Mouse (Mus musculus): Measurements from ENCODE around the gene Mtfr1l. TPM values are rescaled to one million over a fixed set of nuclear protein-coding genes. Genes with fewer than 3 reads are reported as not detected.

The Mtfr1l gene
- polyA plus RNA-seq, 1 experiment from 2014 or later, result 126 TPM

GRCm38 (mm10) chr4:134549899-134550298 lies 14.7 kb upstream of the Mtfr1l start:
- WGBS, result 98% methylated on average over 8 of the region's 8 CpGs
- ATAC-seq (ENCODE audit: low read depth), result no peak
- H3K36me3 ChIP-seq (ENCODE audit: control insufficient read depth, insufficient read depth, low read length), result peaks cover 51% of the 10 kb centered on the region

GRCm38 (mm10) chr4:134548169-134548938 lies 13.2 kb upstream of the Mtfr1l start:
- no peak overlapping the region for H3K9ac ChIP-seq (ENCODE audit: low read depth, low read length)
- no peak overlapping the region for H3K27ac ChIP-seq (replicated peaks; ENCODE audit: low read depth, low read length)
- 64% methylated on average over 18 of the region's 18 CpGs for WGBS
- H3K27me3 ChIP-seq (replicated peaks; ENCODE audit: control insufficient read depth, insufficient read depth, low read length), result no peaks in the 10 kb centered on the region
- H3K4me3 ChIP-seq (ENCODE audit: low read depth, low read length), result no peak overlapping the region
- no peak overlapping the region for H3K4me2 ChIP-seq (ENCODE audit: low read depth, low read length)
- no peak for ATAC-seq (ENCODE audit: low read depth)
- H3K9me3 ChIP-seq (ENCODE audit: control insufficient read depth, low read length), result peaks cover 12% of the 10 kb centered on the region
- peaks cover 61% of the 10 kb centered on the region for H3K36me3 ChIP-seq (ENCODE audit: control insufficient read depth, insufficient read depth, low read length)
- no peaks in the 10 kb centered on the region for H3K4me1 ChIP-seq (ENCODE audit: control insufficient read depth, insufficient read depth, low read length)
- no peak for DNase-seq (ENCODE audit: low spot score)

More at GRCm38 (mm10) chr4:134549899-134550298, 14.7 kb upstream of the Mtfr1l start:
- Histone ChIP-seq H3K4me1 (ENCODE audit: control insufficient read depth, insufficient read depth, low read length) (no peaks in the 10 kb centered on the region), H3K9ac (ENCODE audit: low read depth, low read length) (no peak overlapping the region), H3K4me2 (ENCODE audit: low read depth, low read length) (no peak overlapping the region), H3K4me3 (ENCODE audit: low read depth, low read length) (no peak overlapping the region), H3K9me3 (ENCODE audit: control insufficient read depth, low read length) (peaks cover 12% of the 10 kb centered on the region), H3K27me3 (replicated peaks; ENCODE audit: control insufficient read depth, insufficient read depth, low read length) (no peaks in the 10 kb centered on the region), H3K27ac (replicated peaks; ENCODE audit: low read depth, low read length) (no peak overlapping the region)
- no peak for DNase-seq (ENCODE audit: low spot score)

- Histone ChIP-seq H3K27ac (replicated peaks; ENCODE audit: low read depth, low read length) (no peak overlapping the region), H3K27me3 (replicated peaks; ENCODE audit: control insufficient read depth, insufficient read depth, low read length) (no peaks in the 10 kb centered on the region), H3K9ac (ENCODE audit: low read depth, low read length) (no peak overlapping the region), H3K4me3 (ENCODE audit: low read depth, low read length) (no peak overlapping the region), H3K4me1 (ENCODE audit: control insufficient read depth, insufficient read depth, low read length) (no peaks in the 10 kb centered on the region), H3K36me3 (ENCODE audit: control insufficient read depth, insufficient read depth, low read length) (peaks cover 72% of the 10 kb centered on the region), H3K4me2 (ENCODE audit: low read depth, low read length) (no peak overlapping the region), H3K9me3 (ENCODE audit: control insufficient read depth, low read length) (peaks cover 12% of the 10 kb centered on the region)
- DNase-seq (ENCODE audit: low spot score), result peak; percentile 43
- ATAC-seq (ENCODE audit: low read depth), result no peak
- WGBS, result 59% methylated on average over 9 of the region's 9 CpGs
These were observed 11.9 kb upstream of the Mtfr1l start for GRCm38 (mm10) chr4:134546814-134547705.

GRCm38 (mm10) chr4:134543261-134543660 lies 8.1 kb upstream of the Mtfr1l start:
- 0% methylated on average over 5 of the region's 5 CpGs for WGBS
- DNase-seq (ENCODE audit: low spot score) (peak; percentile 89), ATAC-seq (ENCODE audit: low read depth) (peak; percentile 74)
- Histone ChIP-seq H3K27ac (replicated peaks; ENCODE audit: low read depth, low read length) (no peak overlapping the region), H3K4me1 (ENCODE audit: control insufficient read depth, insufficient read depth, low read length) (no peaks in the 10 kb centered on the region), H3K9me3 (ENCODE audit: control insufficient read depth, low read length) (no peaks in the 10 kb centered on the region), H3K9ac (ENCODE audit: low read depth, low read length) (no peak overlapping the region), H3K27me3 (replicated peaks; ENCODE audit: control insufficient read depth, insufficient read depth, low read length) (no peaks in the 10 kb centered on the region), H3K4me3 (ENCODE audit: low read depth, low read length) (no peak overlapping the region), H3K36me3 (ENCODE audit: control insufficient read depth, insufficient read depth, low read length) (peaks cover 88% of the 10 kb centered on the region), H3K4me2 (ENCODE audit: low read depth, low read length) (no peak overlapping the region)

- H3K4me2 ChIP-seq (ENCODE audit: low read depth, low read length), result no peak overlapping the region
- no peaks in the 10 kb centered on the region for H3K9me3 ChIP-seq (ENCODE audit: control insufficient read depth, low read length)
- no peak overlapping the region for H3K27ac ChIP-seq (replicated peaks; ENCODE audit: low read depth, low read length)
- ATAC-seq (ENCODE audit: low read depth) (no peak), DNase-seq (ENCODE audit: low spot score) (no peak)
- no peaks in the 10 kb centered on the region for H3K27me3 ChIP-seq (replicated peaks; ENCODE audit: control insufficient read depth, insufficient read depth, low read length)
- H3K4me3 ChIP-seq (ENCODE audit: low read depth, low read length), result no peak overlapping the region
- H3K4me1 ChIP-seq (ENCODE audit: control insufficient read depth, insufficient read depth, low read length), result no peaks in the 10 kb centered on the region
- H3K36me3 ChIP-seq (ENCODE audit: control insufficient read depth, insufficient read depth, low read length), result peaks cover 87% of the 10 kb centered on the region
- no peak overlapping the region for H3K9ac ChIP-seq (ENCODE audit: low read depth, low read length)
- 85% methylated on average over 5 of the region's 9 CpGs for WGBS
These were observed 7.5 kb upstream of the Mtfr1l start for GRCm38 (mm10) chr4:134542726-134543125.

- Histone ChIP-seq H3K27me3 (replicated peaks; ENCODE audit: control insufficient read depth, insufficient read depth, low read length) (no peaks in the 10 kb centered on the region), H3K4me3 (ENCODE audit: low read depth, low read length) (no peak overlapping the region), H3K36me3 (ENCODE audit: control insufficient read depth, insufficient read depth, low read length) (peaks cover 54% of the 10 kb centered on the region), H3K9ac (ENCODE audit: low read depth, low read length) (no peak overlapping the region), H3K27ac (replicated peaks; ENCODE audit: low read depth, low read length) (no peak overlapping the region), H3K9me3 (ENCODE audit: control insufficient read depth, low read length) (no peaks in the 10 kb centered on the region), H3K4me1 (ENCODE audit: control insufficient read depth, insufficient read depth, low read length) (peaks cover 6% of the 10 kb centered on the region; the same call in 1 of the 2 replicates), H3K4me2 (ENCODE audit: low read depth, low read length) (no peak overlapping the region)
- ATAC-seq (ENCODE audit: low read depth), result no peak
- whole genome bisulfite sequencing, result 86% methylated on average over 10 of the region's 10 CpGs
- DNase-seq (ENCODE audit: low spot score), result no peak
These were observed 3.9 kb upstream of the Mtfr1l start for GRCm38 (mm10) chr4:134538997-134539580.

GRCm38 (mm10) chr4:134535787-134536151 lies 582 bp upstream of the Mtfr1l start:
- Histone ChIP-seq H3K9me3 (ENCODE audit: control insufficient read depth, low read length) (no peaks in the 10 kb centered on the region), H3K27me3 (replicated peaks; ENCODE audit: control insufficient read depth, insufficient read depth, low read length) (no peaks in the 10 kb centered on the region), H3K9ac (ENCODE audit: low read depth, low read length) (peak overlapping the region; percentile 93), H3K4me1 (ENCODE audit: control insufficient read depth, insufficient read depth, low read length) (peaks cover 13% of the 10 kb centered on the region), H3K36me3 (ENCODE audit: control insufficient read depth, insufficient read depth, low read length) (peaks cover 40% of the 10 kb centered on the region), H3K4me3 (ENCODE audit: low read depth, low read length) (peak overlapping the region; percentile 98), H3K27ac (replicated peaks; ENCODE audit: low read depth, low read length) (peak overlapping the region; percentile 84), H3K4me2 (ENCODE audit: low read depth, low read length) (peak overlapping the region; percentile 91)
- ATAC-seq (ENCODE audit: low read depth) (no peak; the same call in 1 of the 2 replicates), DNase-seq (ENCODE audit: low spot score) (peak; percentile 64)
- 5% methylated on average over 8 of the region's 8 CpGs for WGBS

GRCm38 (mm10) chr4:134534124-134534886 lies 882 bp downstream of the Mtfr1l start:
- H3K4me3 ChIP-seq (ENCODE audit: low read depth, low read length), result peak overlapping the region; percentile 98
- peak overlapping the region; percentile 92 for H3K27ac ChIP-seq (replicated peaks; ENCODE audit: low read depth, low read length)
- H3K4me2 ChIP-seq (ENCODE audit: low read depth, low read length), result peak overlapping the region; percentile 91
- no peaks in the 10 kb centered on the region for H3K9me3 ChIP-seq (ENCODE audit: control insufficient read depth, low read length)
- ATAC-seq (ENCODE audit: low read depth) (peak; percentile 1; the same call in 1 of the 2 replicates), DNase-seq (ENCODE audit: low spot score) (peak; percentile 82)
- WGBS, result under 1% methylated on average over 35 of the region's 57 CpGs
- no peaks in the 10 kb centered on the region for H3K27me3 ChIP-seq (replicated peaks; ENCODE audit: control insufficient read depth, insufficient read depth, low read length)
- H3K36me3 ChIP-seq (ENCODE audit: control insufficient read depth, insufficient read depth, low read length), result peaks cover 39% of the 10 kb centered on the region
- peak overlapping the region; percentile 93 for H3K9ac ChIP-seq (ENCODE audit: low read depth, low read length)
- peaks cover 13% of the 10 kb centered on the region for H3K4me1 ChIP-seq (ENCODE audit: control insufficient read depth, insufficient read depth, low read length)
